Mouse (Mus musculus): ENCODE measurements at regions not wholly inside any gene's neighbourhood (a gene's known extent, or its start where the extent isn't known, plus 50 kb on each side); places are given as distances from the start of the nearest gene placed in this dataset.

DNA sequence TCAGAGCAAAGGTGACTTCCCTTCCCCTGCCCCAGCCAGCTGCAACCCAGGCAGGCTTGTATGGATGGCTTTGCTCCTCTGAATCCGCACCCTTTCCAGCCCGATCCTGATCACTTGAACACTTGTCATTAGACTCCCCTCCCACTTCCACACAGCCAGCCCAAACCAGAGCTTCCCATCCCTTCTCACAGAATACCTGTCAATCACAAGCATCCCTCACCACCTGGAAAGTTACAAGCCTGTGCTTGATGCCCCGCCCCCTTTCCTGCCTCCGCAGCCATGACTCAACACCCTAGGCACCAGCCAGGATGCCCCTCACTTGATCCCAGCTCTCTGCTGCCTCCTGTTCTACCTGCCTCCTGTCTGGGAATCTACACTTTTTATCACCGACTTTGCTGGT, 76.0 kb upstream of the Lclat1 start:
- TF ChIP-seq USF1 (IDR thresholded peaks at IDR 0.05; ENCODE audit: low read depth, low read length), result no peak
- no peak for TF ChIP-seq EP300 (IDR thresholded peaks at IDR 0.05; ENCODE audit: low read length)
- no peak for TF ChIP-seq ETS1 (conservative IDR thresholded peaks at IDR 0.05; ENCODE audit: low read depth, low read length)
- TF ChIP-seq MAX (IDR thresholded peaks at IDR 0.05; ENCODE audit: low read length), result no peak
- TF ChIP-seq MXI1 (IDR thresholded peaks at IDR 0.05; ENCODE audit: low read depth, low read length), result no peak
- TF ChIP-seq MEF2A (IDR thresholded peaks at IDR 0.05; ENCODE audit: borderline replicate concordance, low read depth, low read length), result no peak
- no peak for TF ChIP-seq MYC (IDR thresholded peaks at IDR 0.05; ENCODE audit: low read depth, low read length)
- TF ChIP-seq CHD2 (IDR thresholded peaks at IDR 0.05; ENCODE audit: low read length), result no peak
- TF ChIP-seq TBP (conservative IDR thresholded peaks at IDR 0.05; ENCODE audit: low read depth, low read length), result no peak
- no peak for TF ChIP-seq JUND (conservative IDR thresholded peaks at IDR 0.05; ENCODE audit: low read depth, low read length)
- TF ChIP-seq PAX5 (IDR thresholded peaks at IDR 0.05; ENCODE audit: low read length), result no peak
- no peak for TF ChIP-seq ZKSCAN1 (IDR thresholded peaks at IDR 0.05; ENCODE audit: borderline replicate concordance, low read depth, low read length)
- no peak for TF ChIP-seq ZNF384 (IDR thresholded peaks at IDR 0.05; ENCODE audit: low read depth, low read length)
- Histone ChIP-seq H3K4me1 (ENCODE audit: control insufficient read depth in 1 of 2, insufficient read depth in 2 of 2) (peaks cover 14 to 42% of the 10 kb centered on the region in 2 experiments), H3K4me3 (replicated peaks in 1 of 3; ENCODE audit: low read depth in 2 of 3, low read length in 2 of 3, poor library complexity in 1 of 3) (no peak overlapping the region), H3K9me3 (replicated peaks; ENCODE audit: low read length) (peaks cover 5% of the 10 kb centered on the region), H3K9ac (ENCODE audit: insufficient read depth, low read depth) (no peak overlapping the region), H3K79me2 (replicated peaks; ENCODE audit: control insufficient read depth, extremely low read depth, insufficient read depth, poor library complexity, severe bottlenecking) (no peaks in the 10 kb centered on the region), H3K27me3 (replicated peaks) (no peaks in the 10 kb centered on the region), H3K36me3 (replicated peaks in 1 of 2; ENCODE audit: control insufficient read depth in 1 of 2, insufficient read depth in 1 of 2, low read length in 1 of 2) (no peaks in the 10 kb centered on the region), H3K27ac (ENCODE audit: insufficient read depth, low read depth) (no peak overlapping the region), H3K4me2 (ENCODE audit: insufficient read depth, low read depth, poor library complexity, severe bottlenecking) (no peak overlapping the region)
- no peak for DNase-seq (ENCODE audit: extremely low read depth)
- in situ Hi-C loops (cut with MboI; ENCODE audit: low pct_ligation_motif_present, low pct_unique_long_range_greater_than_20kb, low sequenced_read_pairs), result no loop called here
- dilution Hi-C loops (cut with MboI; ENCODE audit: extremely low pct_ligation_motif_present, extremely low pct_unique_long_range_greater_than_20kb, low sequenced_read_pairs), result no loop called here

DNA sequence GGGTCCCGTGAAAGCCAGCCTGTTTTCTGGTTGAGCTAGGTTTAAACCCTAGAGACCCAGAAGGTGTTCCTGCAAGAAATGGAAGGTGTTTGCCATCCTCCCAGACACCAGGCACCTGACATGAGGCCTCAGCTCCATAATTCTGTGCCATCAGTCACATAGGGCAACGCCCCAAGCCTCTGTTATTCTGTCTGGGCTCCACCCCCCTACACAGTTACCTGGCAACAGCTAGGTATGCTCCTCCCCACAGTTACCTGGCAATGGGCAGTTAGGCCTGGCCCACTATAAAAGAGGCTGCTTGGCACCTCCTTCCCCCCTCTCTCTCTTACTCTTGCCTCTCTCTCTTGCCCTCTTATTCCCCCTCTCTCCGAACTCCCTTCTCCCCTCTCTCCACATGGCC, 75.5 kb upstream of the Lclat1 start:
- TF ChIP-seq RAD21 (IDR thresholded peaks at IDR 0.05; ENCODE audit: low read depth, low read length), result no peak
- no peak for TF ChIP-seq MEF2A (IDR thresholded peaks at IDR 0.05; ENCODE audit: borderline replicate concordance, low read depth, low read length)
- TF ChIP-seq KAT2A (IDR thresholded peaks at IDR 0.05; ENCODE audit: insufficient replicate concordance, low read length), result no peak
- TF ChIP-seq HCFC1 (IDR thresholded peaks at IDR 0.05; ENCODE audit: low read depth, low read length), result no peak
- no peak for TF ChIP-seq USF2 (conservative IDR thresholded peaks at IDR 0.05; ENCODE audit: low read depth, low read length)
- TF ChIP-seq UBTF (IDR thresholded peaks at IDR 0.05; ENCODE audit: low read depth, low read length), result no peak
- no peak for TF ChIP-seq ZNF384 (IDR thresholded peaks at IDR 0.05; ENCODE audit: low read depth, low read length)
- no peak for TF ChIP-seq ZKSCAN1 (IDR thresholded peaks at IDR 0.05; ENCODE audit: borderline replicate concordance, low read depth, low read length)
- no peak for TF ChIP-seq NRF1 (IDR thresholded peaks at IDR 0.05; ENCODE audit: low read depth, low read length)
- no peak for TF ChIP-seq ZC3H11A (IDR thresholded peaks at IDR 0.05; ENCODE audit: low read depth, low read length)
- no peak for TF ChIP-seq POLR2AphosphoS2 (IDR thresholded peaks at IDR 0.05; ENCODE audit: low read depth, low read length)
- no peak for TF ChIP-seq CHD1 (IDR thresholded peaks at IDR 0.05; ENCODE audit: low read depth, low read length)
- no peaks in the 10 kb centered on the region for H3K27me3 ChIP-seq (replicated peaks)
- no peak overlapping the region for H3K27ac ChIP-seq (ENCODE audit: insufficient read depth, low read depth)
- H3K9me3 ChIP-seq (replicated peaks; ENCODE audit: low read length), result peaks cover 5% of the 10 kb centered on the region
- no peaks in the 10 kb centered on the region for H3K36me3 ChIP-seq (replicated peaks in 1 of 2; ENCODE audit: control insufficient read depth in 1 of 2, insufficient read depth in 1 of 2, low read length in 1 of 2)
- dilution Hi-C loops (cut with MboI; ENCODE audit: extremely low pct_ligation_motif_present, extremely low pct_unique_long_range_greater_than_20kb, low sequenced_read_pairs) (no loop called here), in situ Hi-C loops (cut with MboI; ENCODE audit: low pct_ligation_motif_present, low pct_unique_long_range_greater_than_20kb, low sequenced_read_pairs) (no loop called here)
- no peak overlapping the region for H3K9ac ChIP-seq (ENCODE audit: insufficient read depth, low read depth)
- no peak overlapping the region for H3K4me2 ChIP-seq (ENCODE audit: insufficient read depth, low read depth, poor library complexity, severe bottlenecking)
- no peak overlapping the region for H3K4me3 ChIP-seq (replicated peaks in 1 of 3; ENCODE audit: low read depth in 2 of 3, low read length in 2 of 3, poor library complexity in 1 of 3)
- H3K4me1 ChIP-seq (ENCODE audit: control insufficient read depth in 1 of 2, insufficient read depth in 2 of 2), result peaks cover 17 to 47% of the 10 kb centered on the region in 2 experiments
- H3K79me2 ChIP-seq (replicated peaks; ENCODE audit: control insufficient read depth, extremely low read depth, insufficient read depth, poor library complexity, severe bottlenecking), result no peaks in the 10 kb centered on the region
- no peak for DNase-seq (ENCODE audit: extremely low read depth)
